Mouse (Mus musculus): ENCODE measurements at regions not wholly inside any gene's neighbourhood (a gene's known extent, or its start where the extent isn't known, plus 50 kb on each side); places are given as distances from the start of the nearest gene placed in this dataset.

- no peaks in the 10 kb centered on the region for H3K36me3 ChIP-seq (ENCODE audit: control insufficient read depth, insufficient read depth, low read length, poor library complexity, severe bottlenecking)
- H3K9me3 ChIP-seq (replicated peaks; ENCODE audit: control insufficient read depth, insufficient read depth, low read length, poor library complexity, severe bottlenecking) = no peaks in the 10 kb centered on the region
- H3K4me1 ChIP-seq (ENCODE audit: control insufficient read depth, insufficient read depth, low read length) = no peaks in the 10 kb centered on the region
- no peak overlapping the region for H3K9ac ChIP-seq (ENCODE audit: low read depth, poor library complexity, severe bottlenecking)
- H3K27ac ChIP-seq (ENCODE audit: insufficient read depth, low read length) = no peak overlapping the region
- H3K4me3 ChIP-seq (ENCODE audit: low read depth, low read length) = no peak overlapping the region
- TF ChIP-seq EP300 (IDR thresholded peaks at IDR 0.05; ENCODE audit: insufficient read depth, low read depth, low read length) (no peak), CTCF (IDR thresholded peaks at IDR 0.05; ENCODE audit: low read depth, low read length) (no peak), POLR2A (IDR thresholded peaks at IDR 0.05; ENCODE audit: insufficient read depth, low read length) (no peak)
- no peaks in the 10 kb centered on the region for H3K27me3 ChIP-seq (ENCODE audit: control insufficient read depth, insufficient read depth, low read length, poor library complexity, severe bottlenecking)
These were observed 244.8 kb downstream of the Efnb2 start for GRCm38 (mm10) chr8:8416092-8416701.

GRCm38 (mm10) chr8:8407357-8407756 lies 253.7 kb downstream of the Efnb2 start:
- Histone ChIP-seq H3K27ac (ENCODE audit: insufficient read depth, low read length) (no peak overlapping the region), H3K36me3 (ENCODE audit: control insufficient read depth, insufficient read depth, low read length, poor library complexity, severe bottlenecking) (no peaks in the 10 kb centered on the region), H3K9ac (ENCODE audit: low read depth, poor library complexity, severe bottlenecking) (no peak overlapping the region), H3K4me1 (ENCODE audit: control insufficient read depth, insufficient read depth, low read length) (no peaks in the 10 kb centered on the region), H3K4me3 (ENCODE audit: low read depth, low read length) (no peak overlapping the region), H3K27me3 (ENCODE audit: control insufficient read depth, insufficient read depth, low read length, poor library complexity, severe bottlenecking) (peaks cover 2% of the 10 kb centered on the region; the same call in 1 of the 2 replicates), H3K9me3 (replicated peaks; ENCODE audit: control insufficient read depth, insufficient read depth, low read length, poor library complexity, severe bottlenecking) (no peaks in the 10 kb centered on the region; the same call in 1 of the 2 replicates)
- no peak for TF ChIP-seq CTCF (IDR thresholded peaks at IDR 0.05; ENCODE audit: low read depth, low read length)
- no peak for TF ChIP-seq POLR2A (IDR thresholded peaks at IDR 0.05; ENCODE audit: insufficient read depth, low read length)
- no peak for TF ChIP-seq EP300 (IDR thresholded peaks at IDR 0.05; ENCODE audit: insufficient read depth, low read depth, low read length)

GRCm38 (mm10) chr8:8403410-8403809 lies 257.6 kb downstream of the Efnb2 start:
- Histone ChIP-seq H3K27me3 (ENCODE audit: control insufficient read depth, insufficient read depth, low read length, poor library complexity, severe bottlenecking) (peaks cover 2% of the 10 kb centered on the region; the same call in 1 of the 2 replicates), H3K36me3 (ENCODE audit: control insufficient read depth, insufficient read depth, low read length, poor library complexity, severe bottlenecking) (no peaks in the 10 kb centered on the region), H3K4me1 (ENCODE audit: control insufficient read depth, insufficient read depth, low read length) (no peaks in the 10 kb centered on the region), H3K27ac (ENCODE audit: insufficient read depth, low read length) (no peak overlapping the region), H3K9ac (ENCODE audit: low read depth, poor library complexity, severe bottlenecking) (no peak overlapping the region), H3K9me3 (replicated peaks; ENCODE audit: control insufficient read depth, insufficient read depth, low read length, poor library complexity, severe bottlenecking) (no peaks in the 10 kb centered on the region), H3K4me3 (ENCODE audit: low read depth, low read length) (no peak overlapping the region)
- TF ChIP-seq EP300 (IDR thresholded peaks at IDR 0.05; ENCODE audit: insufficient read depth, low read depth, low read length) = no peak
- TF ChIP-seq POLR2A (IDR thresholded peaks at IDR 0.05; ENCODE audit: insufficient read depth, low read length) = no peak
- no peak for TF ChIP-seq CTCF (IDR thresholded peaks at IDR 0.05; ENCODE audit: low read depth, low read length)

GRCm38 (mm10) chr8:8392303-8392702 lies 268.7 kb downstream of the Efnb2 start:
- H3K27me3 ChIP-seq (ENCODE audit: control insufficient read depth, insufficient read depth, low read length, poor library complexity, severe bottlenecking) = no peaks in the 10 kb centered on the region
- no peak overlapping the region for H3K27ac ChIP-seq (ENCODE audit: insufficient read depth, low read length)
- no peaks in the 10 kb centered on the region for H3K36me3 ChIP-seq (ENCODE audit: control insufficient read depth, insufficient read depth, low read length, poor library complexity, severe bottlenecking)
- no peak overlapping the region for H3K9ac ChIP-seq (ENCODE audit: low read depth, poor library complexity, severe bottlenecking)
- H3K9me3 ChIP-seq (replicated peaks; ENCODE audit: control insufficient read depth, insufficient read depth, low read length, poor library complexity, severe bottlenecking) = no peaks in the 10 kb centered on the region
- no peak overlapping the region for H3K4me3 ChIP-seq (ENCODE audit: low read depth, low read length)
- H3K4me1 ChIP-seq (ENCODE audit: control insufficient read depth, insufficient read depth, low read length) = no peaks in the 10 kb centered on the region
- TF ChIP-seq CTCF (IDR thresholded peaks at IDR 0.05; ENCODE audit: low read depth, low read length) (no peak), POLR2A (IDR thresholded peaks at IDR 0.05; ENCODE audit: insufficient read depth, low read length) (no peak), EP300 (IDR thresholded peaks at IDR 0.05; ENCODE audit: insufficient read depth, low read depth, low read length) (no peak)

- Histone ChIP-seq H3K27ac (ENCODE audit: insufficient read depth, low read length) (no peak overlapping the region), H3K27me3 (ENCODE audit: control insufficient read depth, insufficient read depth, low read length, poor library complexity, severe bottlenecking) (no peaks in the 10 kb centered on the region), H3K9me3 (replicated peaks; ENCODE audit: control insufficient read depth, insufficient read depth, low read length, poor library complexity, severe bottlenecking) (no peaks in the 10 kb centered on the region), H3K4me1 (ENCODE audit: control insufficient read depth, insufficient read depth, low read length) (no peaks in the 10 kb centered on the region), H3K9ac (ENCODE audit: low read depth, poor library complexity, severe bottlenecking) (no peak overlapping the region), H3K4me3 (ENCODE audit: low read depth, low read length) (no peak overlapping the region), H3K36me3 (ENCODE audit: control insufficient read depth, insufficient read depth, low read length, poor library complexity, severe bottlenecking) (no peaks in the 10 kb centered on the region)
- TF ChIP-seq CTCF (IDR thresholded peaks at IDR 0.05; ENCODE audit: low read depth, low read length) (no peak), POLR2A (IDR thresholded peaks at IDR 0.05; ENCODE audit: insufficient read depth, low read length) (no peak), EP300 (IDR thresholded peaks at IDR 0.05; ENCODE audit: insufficient read depth, low read depth, low read length) (no peak)
These were observed 269.7 kb downstream of the Efnb2 start for GRCm38 (mm10) chr8:8391321-8391720.

GRCm38 (mm10) chr8:8378248-8378647 lies 282.8 kb downstream of the Efnb2 start:
- Histone ChIP-seq H3K4me1 (ENCODE audit: control insufficient read depth, insufficient read depth, low read length) (no peaks in the 10 kb centered on the region), H3K4me3 (ENCODE audit: low read depth, low read length) (no peak overlapping the region), H3K27me3 (ENCODE audit: control insufficient read depth, insufficient read depth, low read length, poor library complexity, severe bottlenecking) (no peaks in the 10 kb centered on the region), H3K36me3 (ENCODE audit: control insufficient read depth, insufficient read depth, low read length, poor library complexity, severe bottlenecking) (no peaks in the 10 kb centered on the region), H3K27ac (ENCODE audit: insufficient read depth, low read length) (no peak overlapping the region), H3K9me3 (replicated peaks; ENCODE audit: control insufficient read depth, insufficient read depth, low read length, poor library complexity, severe bottlenecking) (no peaks in the 10 kb centered on the region), H3K9ac (ENCODE audit: low read depth, poor library complexity, severe bottlenecking) (no peak overlapping the region)
- TF ChIP-seq CTCF (IDR thresholded peaks at IDR 0.05; ENCODE audit: low read depth, low read length) (no peak), EP300 (IDR thresholded peaks at IDR 0.05; ENCODE audit: insufficient read depth, low read depth, low read length) (no peak), POLR2A (IDR thresholded peaks at IDR 0.05; ENCODE audit: insufficient read depth, low read length) (no peak)
